Mouse (Mus musculus) mature B cell (primary cell): Measurements from ENCODE around the gene Atp1a1.

ENCODE experiments used
- in situ Hi-C: fragments of 300-500 bp; cut with MboI; formaldehyde crosslinking; loops from 2 replicates; pipeline ENCODE4 v1.14.3; 2019

Gene Atp1a1

DNA sequence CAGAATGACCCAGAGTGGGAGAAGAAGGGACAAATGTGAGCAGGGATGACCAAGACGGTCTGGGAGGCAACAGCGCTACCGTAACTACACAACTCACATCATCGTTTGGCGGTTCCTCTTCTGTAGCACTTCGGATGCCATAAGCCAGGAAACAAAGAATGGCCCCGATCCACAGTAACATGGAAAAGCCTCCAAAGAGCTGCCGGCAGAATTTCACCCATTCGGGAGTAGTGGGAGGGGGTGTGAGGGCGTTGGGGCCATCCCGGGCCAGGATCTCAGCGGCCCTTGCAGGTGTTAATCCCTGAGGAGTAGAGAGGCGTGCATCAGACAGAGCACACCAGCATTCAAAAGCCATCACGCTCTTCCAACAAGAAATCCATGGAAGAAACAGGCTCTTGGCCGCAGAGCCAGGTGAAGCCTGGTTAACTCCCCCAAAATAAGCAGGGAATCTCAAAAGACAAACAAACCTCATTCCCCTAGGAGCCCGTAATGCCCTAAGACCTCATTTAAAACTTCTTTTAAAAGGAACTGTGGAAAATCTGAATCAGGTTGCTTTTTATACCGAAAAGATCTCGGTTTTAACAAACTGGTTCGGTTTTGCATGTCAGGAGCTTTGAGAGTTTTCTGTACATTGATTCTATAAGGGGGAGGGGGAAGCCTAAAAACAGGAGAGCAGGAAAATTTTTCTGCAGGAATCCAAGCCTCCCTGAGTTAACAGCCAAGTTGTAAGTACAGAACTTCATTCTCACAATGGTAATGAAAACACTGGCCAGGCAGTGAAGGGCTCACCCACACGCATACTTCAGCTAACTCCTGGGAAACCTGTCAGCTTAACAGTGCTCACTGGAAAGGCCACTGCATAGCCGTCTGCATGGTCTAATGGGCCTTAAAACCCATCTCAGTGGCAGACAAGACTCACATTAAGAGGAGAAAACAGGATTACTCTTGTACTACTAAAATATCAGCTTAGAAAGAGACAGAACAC lies 11.9 kb downstream of the Atp1a1 start:
- in situ Hi-C loops, result no loop called here

DNA sequence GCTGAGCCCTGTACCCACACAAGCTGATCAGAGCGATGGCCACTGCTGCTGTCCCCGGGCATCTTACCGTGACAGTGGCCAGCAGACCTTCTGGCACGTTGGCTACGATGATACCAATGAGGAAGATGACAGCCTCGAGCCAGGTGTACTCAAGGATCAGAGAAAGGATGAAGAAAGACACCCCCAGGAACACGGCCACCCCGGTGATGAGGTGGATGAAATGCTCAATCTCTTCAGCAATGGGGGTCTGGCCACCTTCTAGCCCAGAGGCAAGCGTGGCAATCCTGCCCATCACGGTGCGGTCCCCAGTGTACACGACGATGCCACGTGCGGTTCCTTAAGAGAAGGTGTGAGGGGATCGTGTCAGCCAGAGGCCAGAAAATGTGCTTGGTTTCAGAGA lies 14.1 kb downstream of the Atp1a1 start:
- in situ Hi-C loops, result no loop called here

DNA sequence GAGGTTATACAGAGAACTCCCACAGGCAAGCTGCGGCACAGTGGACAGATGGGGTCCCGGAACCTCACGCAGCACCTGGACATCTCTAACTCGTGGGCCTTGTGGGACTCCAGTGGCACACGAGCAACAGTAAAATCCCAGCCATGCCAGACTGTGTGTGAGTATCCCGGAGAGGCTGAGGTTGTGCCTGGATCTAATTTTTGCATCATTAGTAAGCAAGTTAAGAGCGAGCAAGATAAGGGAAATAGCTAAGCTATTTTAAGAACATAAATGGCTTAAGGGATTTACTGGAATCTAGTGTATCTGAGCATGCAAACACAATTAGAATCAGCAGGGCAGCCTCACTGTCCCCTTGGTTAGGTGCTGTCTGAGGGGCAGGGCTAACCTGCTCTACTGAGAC lies 16.2 kb downstream of the Atp1a1 start:
- in situ Hi-C loops, result no loop called here

GRCm38 (mm10) chr3:101586794-101587193 lies 17.7 kb downstream of the Atp1a1 start:
- in situ Hi-C loops, result no loop called here

DNA sequence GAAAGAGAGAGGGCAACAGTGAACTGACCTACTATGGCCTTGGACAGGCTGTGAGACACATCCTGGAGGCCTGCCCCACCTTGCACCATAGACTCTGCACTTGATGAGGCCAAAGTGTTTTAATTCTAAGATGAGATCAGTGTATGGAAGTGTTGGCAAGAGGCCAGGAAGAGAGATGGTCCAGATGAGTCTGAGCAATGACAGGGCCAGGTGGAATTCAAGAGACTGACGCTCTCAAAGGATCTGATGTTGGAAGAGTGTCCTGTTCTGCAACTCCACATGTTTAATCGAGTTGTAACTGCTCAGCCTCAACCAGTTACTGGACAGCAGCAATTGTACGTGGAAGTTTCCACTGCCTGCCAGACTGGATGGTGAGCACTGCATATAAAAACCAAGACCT lies 26.4 kb downstream of the Atp1a1 start:
- in situ Hi-C loops, result no loop called here

DNA sequence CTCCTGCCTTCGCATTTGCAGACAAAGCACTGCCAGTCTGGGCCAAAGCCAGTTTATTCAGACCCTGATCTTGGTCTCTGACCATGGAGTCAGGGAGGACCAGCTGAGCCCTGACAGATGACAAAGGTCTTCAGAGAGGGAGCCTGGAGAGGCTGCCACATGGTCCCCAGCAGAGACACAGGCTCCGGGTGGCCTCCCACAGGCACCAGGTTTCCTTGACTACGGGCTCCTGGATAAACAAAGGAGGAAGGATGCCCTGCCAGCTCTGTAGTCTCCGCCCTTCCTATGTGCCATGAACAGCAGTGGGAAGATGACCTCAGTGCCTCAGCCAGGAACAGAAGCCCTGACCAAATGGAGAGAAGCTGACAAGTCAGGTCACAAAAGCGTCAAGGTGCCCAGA lies 27.1 kb downstream of the Atp1a1 start:
- in situ Hi-C loops, result no loop called here

- in situ Hi-C loops, result no loop called here
Measured at GRCm38 (mm10) chr3:101575527-101576085, 28.9 kb downstream of the Atp1a1 start.

DNA sequence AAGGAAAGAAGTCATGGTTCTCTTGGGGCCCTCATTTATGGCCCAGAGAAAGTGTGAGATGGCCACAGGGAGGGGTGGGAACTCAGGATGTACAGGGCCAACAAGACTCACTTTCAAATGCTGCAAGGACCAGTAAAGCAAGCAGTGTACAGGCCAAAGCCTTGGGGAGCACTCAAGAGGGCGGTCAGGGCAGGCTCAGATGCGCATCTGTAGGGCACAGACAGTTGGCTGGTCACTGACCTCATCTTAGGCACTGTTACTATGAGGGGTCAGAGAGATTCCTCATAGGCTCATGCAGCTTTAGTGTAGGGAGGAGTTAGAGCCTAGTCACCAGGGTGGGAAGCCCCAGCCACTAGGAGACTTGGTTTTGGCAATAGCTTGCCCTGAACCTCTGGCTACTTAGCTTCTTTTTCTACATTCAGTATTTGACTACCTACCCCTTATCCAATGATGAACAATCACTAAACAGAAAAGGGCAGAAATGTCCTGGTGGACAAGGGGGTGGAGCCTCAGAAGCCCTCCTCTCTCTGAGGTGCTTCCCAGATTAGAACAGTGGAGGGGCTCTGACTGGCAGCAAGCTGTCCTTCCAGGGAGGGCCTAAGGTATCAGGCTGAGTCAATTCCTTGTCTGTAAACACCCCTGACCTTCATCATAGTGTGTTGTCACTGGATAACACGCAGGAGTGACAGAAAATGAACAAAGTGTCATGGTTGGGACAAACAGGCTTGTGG lies 29.9 kb downstream of the Atp1a1 start:
- in situ Hi-C loops, result no loop called here

GRCm38 (mm10) chr3:101572991-101573390 lies 31.5 kb downstream of the Atp1a1 start:
- in situ Hi-C loops, result no loop called here

DNA sequence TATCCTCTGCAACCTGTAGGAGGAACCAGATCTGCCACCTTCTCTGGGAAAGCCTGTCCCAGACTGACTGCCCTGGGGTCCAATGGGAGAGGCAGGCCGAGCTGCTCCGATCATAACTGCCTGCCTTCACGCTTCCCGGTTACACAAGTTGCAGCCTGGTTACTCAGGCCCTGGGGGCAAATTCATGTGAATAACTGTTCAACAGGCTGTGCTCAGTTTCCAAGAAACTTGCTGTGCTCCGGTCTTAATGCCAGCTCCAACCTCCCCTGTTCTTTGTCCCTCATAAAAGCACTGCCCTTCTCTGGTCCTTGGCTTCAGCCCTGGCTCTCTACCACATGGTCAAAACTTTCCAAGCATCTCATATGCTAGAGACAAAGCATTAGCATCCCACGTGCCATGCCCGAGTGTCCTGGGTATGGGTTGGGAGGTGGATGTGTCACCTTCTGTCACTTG lies 32.3 kb downstream of the Atp1a1 start:
- in situ Hi-C loops, result no loop called here

- in situ Hi-C loops, result no loop called here
Measured at GRCm38 (mm10) chr3:101571515-101572130, 32.9 kb downstream of the Atp1a1 start.

DNA sequence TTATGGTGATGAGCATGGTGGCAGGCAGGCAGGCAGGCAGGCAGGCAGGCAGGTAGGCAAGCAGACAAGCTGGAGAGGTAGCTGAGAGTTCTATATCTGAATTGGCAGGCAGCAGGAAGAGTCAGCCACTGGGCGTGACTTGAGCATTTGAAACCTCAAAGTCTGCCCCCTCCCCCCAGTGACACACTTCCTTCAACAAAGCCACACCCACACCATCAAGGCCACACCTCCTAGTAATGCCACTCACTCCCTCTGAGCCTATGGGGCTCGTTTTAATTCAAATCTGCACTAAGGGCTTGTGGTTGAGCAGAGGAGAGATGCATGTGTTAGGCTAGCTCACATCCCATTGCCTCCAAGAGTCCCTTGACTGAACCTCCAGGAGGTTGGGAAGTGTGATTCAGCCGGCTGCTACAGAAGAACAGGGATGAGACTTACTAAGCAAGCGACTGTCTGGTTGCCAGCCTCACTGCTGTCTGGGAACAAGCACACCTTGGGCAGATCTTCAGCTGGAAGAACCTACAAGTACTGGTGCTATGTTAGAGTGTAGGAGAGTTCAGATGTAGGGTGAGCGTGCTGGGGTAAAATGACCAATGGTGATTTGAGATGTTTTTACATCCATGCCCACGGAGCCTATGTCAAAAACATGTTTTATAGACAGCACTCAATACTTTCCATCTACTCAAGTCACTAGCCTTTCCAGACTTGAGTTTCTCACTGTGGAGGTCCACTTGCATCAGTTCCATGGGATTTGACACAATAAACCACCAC lies 33.6 kb downstream of the Atp1a1 start:
- in situ Hi-C loops, result no loop called here

DNA sequence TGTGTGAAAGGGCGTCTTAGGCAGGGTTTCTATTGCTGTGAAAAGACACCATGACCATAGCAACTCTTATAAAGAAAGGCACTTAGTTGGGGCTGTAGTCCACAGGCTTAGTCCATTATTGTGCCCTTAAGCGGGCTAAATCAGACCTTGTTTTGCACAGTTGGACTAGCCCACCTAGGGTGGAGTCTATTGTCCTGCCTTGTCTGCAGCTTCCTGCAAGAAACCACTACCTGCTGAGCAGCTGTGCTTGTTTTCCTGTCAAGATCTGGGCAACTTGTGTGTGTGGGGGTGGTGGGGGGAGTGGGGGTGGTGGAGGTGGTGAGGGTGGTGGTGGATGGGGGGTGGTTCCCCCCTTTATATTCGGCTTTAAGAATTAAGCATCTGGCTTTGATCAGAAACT lies 34.2 kb downstream of the Atp1a1 start:
- in situ Hi-C loops, result no loop called here

DNA sequence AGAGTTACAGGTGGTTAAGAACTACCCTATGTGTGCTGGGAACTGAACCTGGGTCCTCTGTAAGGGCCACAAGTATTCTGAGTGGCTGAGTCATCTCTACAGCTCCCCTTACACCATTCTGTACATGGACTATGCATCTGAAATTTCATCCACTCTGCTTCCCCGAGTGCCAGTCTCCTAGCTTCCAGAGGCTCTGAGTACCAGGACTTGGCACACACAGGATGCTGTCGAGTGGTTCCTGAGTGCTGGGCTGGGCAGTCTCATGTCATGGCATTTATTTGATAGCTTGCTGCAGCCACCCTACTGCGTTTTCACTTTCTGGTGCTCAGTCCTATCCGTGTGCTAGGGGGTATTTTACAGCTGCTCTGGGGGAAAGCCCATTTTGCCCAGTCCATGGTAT lies 35.9 kb downstream of the Atp1a1 start:
- in situ Hi-C loops, result no loop called here

- in situ Hi-C loops, result no loop called here
Measured at GRCm38 (mm10) chr3:101564011-101564410, 40.5 kb downstream of the Atp1a1 start.

GRCm38 (mm10) chr3:101562510-101563209 lies 41.8 kb downstream of the Atp1a1 start:
- in situ Hi-C loops, result no loop called here

DNA sequence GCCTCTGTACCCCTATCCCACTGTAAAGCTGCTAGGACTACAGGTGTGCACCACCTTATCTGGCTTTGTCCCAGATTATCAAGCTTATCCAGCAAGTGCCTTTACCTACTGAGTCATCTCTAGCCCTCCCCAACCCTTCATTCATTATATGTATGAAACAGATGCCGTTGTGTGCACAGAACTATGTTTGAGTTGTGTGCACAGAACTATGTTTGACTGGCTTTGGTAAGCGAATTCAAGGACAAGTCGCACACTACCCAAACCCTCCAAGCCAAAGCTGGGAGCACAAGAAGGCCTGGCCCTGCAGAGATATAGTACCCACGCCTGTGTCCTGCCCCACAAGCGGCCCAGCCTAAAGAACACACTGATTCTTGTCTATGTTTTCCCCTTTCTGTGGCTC lies 42.5 kb downstream of the Atp1a1 start:
- in situ Hi-C loops, result no loop called here

- in situ Hi-C loops, result no loop called here
Measured at GRCm38 (mm10) chr3:101560841-101561522, 43.5 kb downstream of the Atp1a1 start.

GRCm38 (mm10) chr3:101556712-101557111 lies 47.8 kb downstream of the Atp1a1 start:
- in situ Hi-C loops, result no loop called here
